Mouse (Mus musculus): ENCODE results near the gene Olfr26.

DNA sequence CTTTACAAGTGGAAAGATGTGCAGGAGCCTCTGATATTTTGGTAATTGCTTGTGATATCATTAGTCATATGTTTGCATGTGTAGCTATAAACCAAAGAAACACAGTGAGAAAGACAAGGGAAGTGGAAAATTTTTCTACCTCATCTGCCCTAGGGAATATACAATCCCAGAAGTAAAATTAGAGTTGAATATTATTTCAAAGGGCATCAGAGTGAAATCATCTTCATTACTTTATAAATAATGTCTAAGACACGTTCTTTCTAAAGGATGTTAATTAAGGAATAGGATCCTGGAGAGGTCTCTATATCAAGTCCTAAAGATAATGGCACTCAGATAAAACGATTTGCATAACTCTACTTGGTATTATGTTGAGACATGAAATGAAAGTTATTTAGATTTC is 40.5 kb upstream of the Olfr26 start, which contains the start of gene Olfr922:
- TF ChIP-seq POLR2AphosphoS2 (IDR thresholded peaks at IDR 0.05; ENCODE audit: insufficient read length, low read depth) (no peak), TCF12 (IDR thresholded peaks at IDR 0.05; ENCODE audit: insufficient read depth, poor library complexity, severe bottlenecking) (no peak), POLR2A (IDR thresholded peaks at IDR 0.05; ENCODE audit: insufficient read length, low read depth) (no peak), CEBPB (IDR thresholded peaks at IDR 0.05; ENCODE audit: insufficient read depth, poor library complexity, severe bottlenecking) (no peak), MAX (IDR thresholded peaks at IDR 0.05; ENCODE audit: low read depth) (no peak), MYOG (IDR thresholded peaks at IDR 0.05; ENCODE audit: control insufficient read depth in 1 of 3, insufficient read depth in 1 of 3, insufficient read length in 2 of 3, low read depth in 2 of 3) (no peak), USF1 (IDR thresholded peaks at IDR 0.05; ENCODE audit: low read depth) (no peak), MYOD1 (IDR thresholded peaks at IDR 0.05; ENCODE audit: control insufficient read depth in 1 of 3, insufficient read length in 2 of 3, low read depth in 2 of 3) (no peak), E2F4 (IDR thresholded peaks at IDR 0.05; ENCODE audit: insufficient read depth) (no peak), SRF (IDR thresholded peaks at IDR 0.05; ENCODE audit: control insufficient read depth, insufficient read length, low read depth) (no peak), REST (IDR thresholded peaks at IDR 0.05; ENCODE audit: insufficient read depth, insufficient read length) (no peak), TCF3 (IDR thresholded peaks at IDR 0.05; ENCODE audit: insufficient read length, low read depth) (no peak)

Data from myocyte (in vitro differentiated cells).